Mouse (Mus musculus) hindbrain, postnatal 0 days (tissue): Measurements from ENCODE around the gene Fbxo3. TPM values are rescaled to one million over a fixed set of nuclear protein-coding genes. Genes with fewer than 3 reads are reported as not detected.
"Not testable (repeated sequence)": the region's sequence is repeated elsewhere in the genome, so short reads cannot be mapped to it uniquely, and the experiment has no call there.

Source experiments
- ATAC-seq: fragments of 200-750 bp; cut with Nextera tagmentation; 2 replicates; pipeline ENCODE4 v1.8.0; 2017; ENCODE audit warnings: mild to moderate bottlenecking, moderate TSS enrichment, moderate library complexity
- DNase-seq: peaks from one replicate; pipeline ENCODE4 v3.0.0-alpha.2; 2015; ENCODE audit warnings: low spot score
- H3K27ac ChIP-seq: fragments of 300-500 bp; sonication (generic); 2 replicates; pipeline ENCODE4 v1.5.1; 2014; ENCODE audit warnings: mild to moderate bottlenecking
- H3K27me3 ChIP-seq: fragments of 300-500 bp; sonication (generic); 2 replicates; pipeline ENCODE4 v1.6.1; 2014; ENCODE audit warnings: low read length, mixed read lengths; ENCODE audit not compliant: insufficient read depth
- H3K36me3 ChIP-seq: fragments of 300-500 bp; sonication (generic); 2 replicates; pipeline ENCODE4 v1.6.1; 2014; ENCODE audit warnings: low read length, mixed read lengths; ENCODE audit not compliant: insufficient read depth
- H3K4me1 ChIP-seq: fragments of 300-500 bp; sonication (generic); 2 replicates; pipeline ENCODE4 v1.6.1; 2014; ENCODE audit warnings: antibody characterized with exemption, low read length, mixed read lengths; ENCODE audit not compliant: insufficient read depth
- H3K4me2 ChIP-seq: fragments of 300-500 bp; sonication (generic); 2 replicates; pipeline ENCODE4 v1.6.1; 2014; ENCODE audit warnings: low read depth, mild to moderate bottlenecking, low read length, moderate library complexity, mixed read lengths
- H3K4me3 ChIP-seq: fragments of 300-500 bp; sonication (generic); 2 replicates; pipeline ENCODE4 v1.5.1; 2014; ENCODE audit warnings: low read length
- H3K9ac ChIP-seq: fragments of 300-500 bp; sonication (generic); replicated peaks from 2 replicates; pipeline ENCODE4 v1.6.1; 2014; ENCODE audit warnings: mild to moderate bottlenecking, low read length, moderate library complexity, mixed read lengths
- H3K9me3 ChIP-seq: fragments of 300-500 bp; sonication (generic); 2 replicates; pipeline ENCODE4 v1.6.1; 2016; ENCODE audit warnings: low read length, mixed read lengths
- CTCF ChIP-seq: IDR thresholded peaks from 2 replicates; pipeline ENCODE4 v1.5.1; 2016; ENCODE audit warnings: antibody characterized with exemption, control low read depth, low read depth
- WGBS: fragments of 180-500 bp; shearing (Covaris S2); extraction: QIAGEN DNeasy Blood & Tissue Kit; methylation state at CpG from one replicate; pipeline ENCODE4 v1.1.7; 2014; 5-methylcytosine and 5-hydroxymethylcytosine counted together
- polyA plus RNA-seq: library from polyadenylated mRNA; unstranded; fragments of >200 nt; fragmentation: Nextera tagmentation; extraction: Ambion mirVana; gene quantifications from 2 replicates; pipeline ENCODE4 v1.2.1, GENCODE M21; 2015
- total RNA-seq: library from RNA; depleted of rRNA; stranded (reverse); fragments of >200 nt; gene quantifications from 2 replicates; pipeline ENCODE4 v1.2.3, GENCODE M21; 2014

Fbxo3 gene
- total and polyA plus RNA-seq, 2 experiments from 2014 or later, result 65.1 to 70.6 TPM

GRCm38 (mm10) chr2:103992618-103993332 is 34.7 kb upstream of the Fbxo3 start:
- H3K4me3 ChIP-seq, result no peak overlapping the region
- no peaks in the 10 kb centered on the region for H3K4me1 ChIP-seq
- TF ChIP-seq CTCF, result no peak
- peak overlapping the region; percentile 58; the same call in 1 of the 2 replicates for H3K27ac ChIP-seq
- peak; percentile 68; the same call in 1 of the 2 replicates for ATAC-seq
- H3K27me3 ChIP-seq, result no peaks in the 10 kb centered on the region
- H3K9ac ChIP-seq, result peak overlapping the region; percentile 9; the same call in 1 of the 2 replicates
- peak overlapping the region; percentile 22 for H3K4me2 ChIP-seq
- no peaks in the 10 kb centered on the region for H3K36me3 ChIP-seq
- peak; percentile 43 for DNase-seq
- WGBS, result 20% methylated on average over 17 of the region's 17 CpGs
- no peaks in the 10 kb centered on the region for H3K9me3 ChIP-seq

- no peak for ATAC-seq
- Histone ChIP-seq H3K27ac (no peak overlapping the region), H3K9me3 (no peaks in the 10 kb centered on the region)
These were observed 26.4 kb upstream of the Fbxo3 start for GRCm38 (mm10) chr2:104001076-104001475.

GRCm38 (mm10) chr2:104001861-104002260 is 25.7 kb upstream of the Fbxo3 start:
- ATAC-seq (no peak), DNase-seq (no peak)
- TF ChIP-seq CTCF, result no peak
- Histone ChIP-seq H3K9me3 (no peaks in the 10 kb centered on the region), H3K36me3 (no peaks in the 10 kb centered on the region), H3K4me2 (no peak overlapping the region), H3K27me3 (no peaks in the 10 kb centered on the region), H3K9ac (no peak overlapping the region), H3K4me3 (no peak overlapping the region), H3K27ac (no peak overlapping the region), H3K4me1 (no peaks in the 10 kb centered on the region)
- WGBS, result 83% methylated on average over 4 of the region's 4 CpGs

More at GRCm38 (mm10) chr2:104001076-104001475, 26.4 kb upstream of the Fbxo3 start:
- Histone ChIP-seq H3K4me3 (no peak overlapping the region), H3K4me2 (no peak overlapping the region), H3K9ac (no peak overlapping the region), H3K27me3 (no peaks in the 10 kb centered on the region), H3K36me3 (no peaks in the 10 kb centered on the region), H3K4me1 (no peaks in the 10 kb centered on the region)
- TF ChIP-seq CTCF, result peak; percentile 77
- 17% methylated on average over 2 of the region's 2 CpGs for WGBS
- peak; percentile 73 for DNase-seq

GRCm38 (mm10) chr2:104002711-104003413 is 24.7 kb upstream of the Fbxo3 start:
- H3K27me3 ChIP-seq, result no peaks in the 10 kb centered on the region
- no peak overlapping the region for H3K4me3 ChIP-seq
- DNase-seq (peak; percentile 88), ATAC-seq (peak; percentile 86)
- no peak overlapping the region for H3K27ac ChIP-seq
- H3K9me3 ChIP-seq, result no peaks in the 10 kb centered on the region
- WGBS, result 34% methylated on average over 16 of the region's 16 CpGs
- TF ChIP-seq CTCF, result peak; percentile 86
- H3K4me2 ChIP-seq, result no peak overlapping the region
- H3K36me3 ChIP-seq, result no peaks in the 10 kb centered on the region
- no peak overlapping the region for H3K9ac ChIP-seq
- no peaks in the 10 kb centered on the region for H3K4me1 ChIP-seq

- H3K9ac ChIP-seq, result no peak overlapping the region
- no peak overlapping the region for H3K4me2 ChIP-seq
- no peaks in the 10 kb centered on the region for H3K4me1 ChIP-seq
- H3K27me3 ChIP-seq, result no peaks in the 10 kb centered on the region
- DNase-seq (no peak), ATAC-seq (no peak)
- no peaks in the 10 kb centered on the region for H3K36me3 ChIP-seq
- no peak for TF ChIP-seq CTCF
- no peak overlapping the region for H3K27ac ChIP-seq
- no peak overlapping the region for H3K4me3 ChIP-seq
- no peaks in the 10 kb centered on the region for H3K9me3 ChIP-seq
- WGBS, result 84% methylated on average over 7 of the region's 7 CpGs
These were observed 19.6 kb upstream of the Fbxo3 start for GRCm38 (mm10) chr2:104007793-104008519.

- not testable (repeated sequence) for H3K4me3 ChIP-seq, H3K9ac ChIP-seq, H3K27ac ChIP-seq, H3K4me1 ChIP-seq, H3K27me3 ChIP-seq, H3K36me3 ChIP-seq, ATAC-seq, DNase-seq, H3K4me2 ChIP-seq, H3K9me3 ChIP-seq
- 96% methylated on average over 3 of the region's 3 CpGs for WGBS
These were observed 18.7 kb upstream of the Fbxo3 start for GRCm38 (mm10) chr2:104008853-104009252.
